In genomic region chr5:50904779-50905178, GRCm38 (mm10) we compare ENCODE assay signal across 25 mouse cellular contexts.
A peak's percentile ranks its signal among the peaks of the same experiment; 100 is the strongest.
DNase-seq lines count a peak whose midpoint lies in the region; ATAC-seq and TF ChIP-seq lines count a peak whose summit lies in the region.
"Had no signal": no experiment of that assay in that cellular context is flagged by ENCODE, and none has a peak within 500 bp of the region (broad histone marks: within the 10 kb centered on the region; RNA-seq: fewer than 3 reads in every experiment).

No protein-coding gene starts in this region.

- no peak overlapping the region for H3K27ac ChIP-seq in kidney, adult 2 months (ENCODE audit: insufficient read depth, low read depth, low read length)
- H3K27ac ChIP-seq in kidney, embryonic 14.5 days (ENCODE audit: low read depth, low read length), result no peak overlapping the region
- no peak overlapping the region for H3K27ac ChIP-seq in hindbrain, postnatal 0 days
- H3K27ac ChIP-seq: embryonic facial prominence, embryonic 12.5 days; embryonic facial prominence, embryonic 15.5 days; heart, adult 2 months; heart, embryonic 10.5 days; heart, embryonic 13.5 days; hindbrain, embryonic 14.5 days had no signal

- in situ Hi-C loops in Patski (cut with MboI; ENCODE audit: low pct_unique_long_range_greater_than_20kb), result no loop called here

- no peaks in the 10 kb centered on the region for H3K27me3 ChIP-seq in kidney, adult 2 months (replicated peaks; ENCODE audit: control insufficient read depth, insufficient read depth, low read length)
- no peaks in the 10 kb centered on the region for H3K27me3 ChIP-seq in kidney, embryonic 14.5 days (ENCODE audit: control insufficient read depth, insufficient read depth, low read length)
- peaks cover 3% of the 10 kb centered on the region for H3K27me3 ChIP-seq in Patski
- H3K27me3 ChIP-seq in hindbrain, postnatal 0 days (ENCODE audit: insufficient read depth, low read length), result no peaks in the 10 kb centered on the region
- H3K27me3 ChIP-seq: embryonic facial prominence, embryonic 12.5 days; embryonic facial prominence, embryonic 15.5 days; heart, embryonic 13.5 days had no signal

- no peak overlapping the region for H3K4me3 ChIP-seq in kidney, adult 2 months (ENCODE audit: insufficient read depth, low read depth, low read length)
- no peak overlapping the region for H3K4me3 ChIP-seq in kidney, embryonic 14.5 days (ENCODE audit: low read length)
- no peak overlapping the region for H3K4me3 ChIP-seq in hindbrain, postnatal 0 days (ENCODE audit: low read length)
- H3K4me3 ChIP-seq: embryonic facial prominence, embryonic 12.5 days; embryonic facial prominence, embryonic 15.5 days; heart, adult 2 months; heart, embryonic 10.5 days; heart, embryonic 13.5 days had no signal

- no peak for TF ChIP-seq POLR2A in kidney, adult 2 months (IDR thresholded peaks at IDR 0.05; ENCODE audit: low read depth, low read length)

- ATAC-seq in kidney, embryonic 14.5 days (ENCODE audit: low FRiP score, low TSS enrichment), result no peak
- no peak for ATAC-seq in Patski
- ATAC-seq in hindbrain, postnatal 0 days, result no peak
- ATAC-seq: forebrain, embryonic 14.5 days; forebrain, postnatal 0 days had no signal

- peak; percentile 11 for DNase-seq in kidney, adult 2 months
- peak; percentile 39 for DNase-seq in Patski (ENCODE audit: low read depth, low spot score)
- peak; percentile 23 for DNase-seq in kidney, postnatal 10 days
- DNase-seq in kidney, postnatal 4 days, result peak; percentile 6 to 36
- no peak for DNase-seq in gastrocnemius, adult 8-10 months (ENCODE audit: low spot score in 2 of 2)
- no peak for DNase-seq in hindbrain, postnatal 0 days (ENCODE audit: low spot score)
- DNase-seq: adrenal gland, adult 2 months; adrenal gland, postnatal 14 days; cerebellum, adult 11 months; cerebellum, adult 2 months; cerebellum, adult 9-11 months; cerebellum, postnatal 25 days; forebrain, postnatal 0 days; gastrocnemius, postnatal 10 days; gastrocnemius, postnatal 36 days; heart, adult 2 months; heart, postnatal 14 days; heart, postnatal 4 days had no signal

- H3K4me2 ChIP-seq in kidney, embryonic 14.5 days (replicated peaks; ENCODE audit: low read depth, low read length), result no peak overlapping the region
- H3K4me2 ChIP-seq in hindbrain, postnatal 0 days (ENCODE audit: low read depth, low read length), result no peak overlapping the region
- H3K4me2 ChIP-seq: embryonic facial prominence, embryonic 12.5 days; embryonic facial prominence, embryonic 15.5 days; heart, embryonic 13.5 days; hindbrain, embryonic 14.5 days had no signal

- WGBS in kidney, adult 2 months, result 14% methylated on average over 1 of the region's 1 CpGs
- WGBS in kidney, embryonic 14.5 days, result 53% methylated on average over 1 of the region's 1 CpGs
- 46% methylated on average over 1 of the region's 1 CpGs for WGBS in hindbrain, postnatal 0 days

- H3K36me3 ChIP-seq in kidney, adult 2 months (ENCODE audit: control insufficient read depth, insufficient read depth, low read length), result no peaks in the 10 kb centered on the region
- H3K36me3 ChIP-seq in kidney, embryonic 14.5 days (ENCODE audit: control insufficient read depth, insufficient read depth, low read length), result no peaks in the 10 kb centered on the region
- H3K36me3 ChIP-seq in hindbrain, postnatal 0 days (ENCODE audit: insufficient read depth, low read length), result no peaks in the 10 kb centered on the region
- H3K36me3 ChIP-seq: embryonic facial prominence, embryonic 12.5 days; embryonic facial prominence, embryonic 15.5 days; heart, embryonic 10.5 days; heart, embryonic 13.5 days had no signal

- POLR2A ChIA-PET in Patski (lab: Charles Lee), result interaction anchor here (1.1 kb wide), 1 partner anchor 44 kb away, joined by 3 read pairs; no protein-coding TSS in a partner anchor

- H3K9me3 ChIP-seq in kidney, embryonic 14.5 days (ENCODE audit: control insufficient read depth, low read length), result no peaks in the 10 kb centered on the region
- H3K9me3 ChIP-seq in hindbrain, postnatal 0 days (ENCODE audit: low read length), result no peaks in the 10 kb centered on the region
- H3K9me3 ChIP-seq: embryonic facial prominence, embryonic 12.5 days; embryonic facial prominence, embryonic 15.5 days; heart, embryonic 10.5 days; heart, embryonic 13.5 days had no signal

- H3K4me1 ChIP-seq in kidney, adult 2 months (ENCODE audit: control insufficient read depth, insufficient read depth, low read length), result no peaks in the 10 kb centered on the region
- H3K4me1 ChIP-seq in kidney, embryonic 14.5 days (ENCODE audit: control insufficient read depth, insufficient read depth, low read length), result no peaks in the 10 kb centered on the region
- H3K4me1 ChIP-seq in hindbrain, postnatal 0 days (ENCODE audit: insufficient read depth, low read length), result no peaks in the 10 kb centered on the region
- H3K4me1 ChIP-seq: embryonic facial prominence, embryonic 12.5 days; embryonic facial prominence, embryonic 15.5 days; heart, embryonic 10.5 days; heart, embryonic 13.5 days had no signal

- TF ChIP-seq CTCF in kidney, adult 2 months (conservative IDR thresholded peaks at IDR 0.05; ENCODE audit: insufficient read depth, insufficient read length, low read depth, low read length), result no peak
- TF ChIP-seq CTCF in Patski (IDR thresholded peaks at IDR 0.05), result no peak
- no peak for TF ChIP-seq CTCF in hindbrain, postnatal 0 days (IDR thresholded peaks at IDR 0.05; ENCODE audit: low read depth)

- CTCF ChIA-PET in Patski (lab: Charles Lee), result interaction anchor here (0.7 to 1.7 kb wide), 3 partner anchors 11 to 151 kb away, joined by 3 to 5 read pairs (median 3); no protein-coding TSS in a partner anchor

- H3K9ac ChIP-seq in kidney, embryonic 14.5 days (ENCODE audit: low read depth, low read length), result no peak overlapping the region
- H3K9ac ChIP-seq in hindbrain, postnatal 0 days (replicated peaks; ENCODE audit: low read length), result no peak overlapping the region
- H3K9ac ChIP-seq: embryonic facial prominence, embryonic 12.5 days; embryonic facial prominence, embryonic 15.5 days; forebrain, postnatal 0 days; heart, embryonic 13.5 days; hindbrain, embryonic 14.5 days had no signal

Comparison
In these comparisons a context has a peak if more than half of its experiments do, and no peak if none do; other contexts are left out.
1. DNase-seq: peak in kidney, adult 2 months (single experiment), Patski (single experiment), kidney, postnatal 10 days (single experiment) and kidney, postnatal 4 days (2 of 2); none in gastrocnemius, adult 8-10 months (0 of 2) and hindbrain, postnatal 0 days (single experiment).